Mouse (Mus musculus): ENCODE data around the gene Ppm1e. TPM values are rescaled to one million over a fixed set of nuclear protein-coding genes. Genes with fewer than 3 reads are reported as not detected.

Ppm1e gene
- polyA plus RNA-seq, 1 experiment from 2014 or later: 2.1 TPM

- peak; percentile 71; the same call in 1 of the 2 replicates for ATAC-seq (ENCODE audit: low FRiP score, low read depth)
- 20% methylated on average over 4 of the region's 4 CpGs for WGBS
- no peaks in the 10 kb centered on the region for H3K36me3 ChIP-seq
Observed at GRCm38 (mm10) chr11:87246107-87246651, 112.6 kb downstream of the Ppm1e start.

GRCm38 (mm10) chr11:87245171-87245840 lies 113.5 kb downstream of the Ppm1e start:
- Histone ChIP-seq H3K4me3 (no peak overlapping the region), H3K9me3 (no peaks in the 10 kb centered on the region), H3K9ac (no peak overlapping the region), H3K4me2 (replicated peaks) (no peak overlapping the region), H3K27me3 (peaks cover 56% of the 10 kb centered on the region), H3K36me3 (no peaks in the 10 kb centered on the region), H3K4me1 (peaks cover 29% of the 10 kb centered on the region), H3K27ac (no peak overlapping the region)
- 69% methylated on average over 9 of the region's 9 CpGs for WGBS
- no peak for ATAC-seq (ENCODE audit: low FRiP score, low read depth)

More at GRCm38 (mm10) chr11:87246107-87246651, 112.6 kb downstream of the Ppm1e start:
- Histone ChIP-seq H3K9ac (no peak overlapping the region), H3K9me3 (no peaks in the 10 kb centered on the region), H3K27ac (no peak overlapping the region), H3K4me3 (no peak overlapping the region), H3K27me3 (peaks cover 57% of the 10 kb centered on the region), H3K4me2 (replicated peaks) (no peak overlapping the region), H3K4me1 (peaks cover 29% of the 10 kb centered on the region)

GRCm38 (mm10) chr11:87241256-87241655 lies 117.6 kb downstream of the Ppm1e start:
- H3K9ac ChIP-seq: no peak overlapping the region
- ATAC-seq (ENCODE audit: low FRiP score, low read depth): no peak
- H3K27me3 ChIP-seq: peaks cover 34% of the 10 kb centered on the region
- H3K9me3 ChIP-seq: no peaks in the 10 kb centered on the region
- peaks cover 4% of the 10 kb centered on the region; the same call in 1 of the 2 replicates for H3K36me3 ChIP-seq
- H3K27ac ChIP-seq: no peak overlapping the region
- no peak overlapping the region for H3K4me3 ChIP-seq
- 69% methylated on average over 7 of the region's 7 CpGs for WGBS
- H3K4me1 ChIP-seq: peaks cover 12% of the 10 kb centered on the region
- H3K4me2 ChIP-seq (replicated peaks): no peak overlapping the region

GRCm38 (mm10) chr11:87240833-87241215 lies 118.0 kb downstream of the Ppm1e start:
- H3K9ac ChIP-seq: no peak overlapping the region
- 84% methylated on average over 4 of the region's 4 CpGs for WGBS
- H3K36me3 ChIP-seq: peaks cover 4% of the 10 kb centered on the region; the same call in 1 of the 2 replicates
- no peak overlapping the region for H3K4me2 ChIP-seq (replicated peaks)
- no peak for ATAC-seq (ENCODE audit: low FRiP score, low read depth)
- peaks cover 8% of the 10 kb centered on the region for H3K4me1 ChIP-seq
- H3K9me3 ChIP-seq: no peaks in the 10 kb centered on the region
- H3K27me3 ChIP-seq: peaks cover 34% of the 10 kb centered on the region
- H3K27ac ChIP-seq: no peak overlapping the region
- no peak overlapping the region for H3K4me3 ChIP-seq

GRCm38 (mm10) chr11:87240141-87240832 lies 118.5 kb downstream of the Ppm1e start:
- Histone ChIP-seq H3K4me2 (replicated peaks) (no peak overlapping the region), H3K27ac (no peak overlapping the region), H3K9ac (no peak overlapping the region), H3K4me3 (no peak overlapping the region), H3K9me3 (no peaks in the 10 kb centered on the region), H3K36me3 (peaks cover 4% of the 10 kb centered on the region; the same call in 1 of the 2 replicates), H3K4me1 (peaks cover 3% of the 10 kb centered on the region), H3K27me3 (peaks cover 31% of the 10 kb centered on the region)
- ATAC-seq (ENCODE audit: low FRiP score, low read depth): no peak
- 91% methylated on average over 15 of the region's 15 CpGs for WGBS

- Histone ChIP-seq H3K4me3 (no peak overlapping the region), H3K4me1 (no peaks in the 10 kb centered on the region), H3K36me3 (peaks cover 11% of the 10 kb centered on the region; the same call in 1 of the 2 replicates), H3K4me2 (replicated peaks) (no peak overlapping the region), H3K9me3 (no peaks in the 10 kb centered on the region), H3K27ac (no peak overlapping the region), H3K27me3 (peaks cover 21% of the 10 kb centered on the region), H3K9ac (no peak overlapping the region)
- no peak for ATAC-seq (ENCODE audit: low FRiP score, low read depth)
- WGBS: 87% methylated on average over 7 of the region's 7 CpGs
Observed at GRCm38 (mm10) chr11:87238891-87239530, 119.8 kb downstream of the Ppm1e start.

- peaks cover 22% of the 10 kb centered on the region for H3K36me3 ChIP-seq
- H3K4me2 ChIP-seq (replicated peaks): no peak overlapping the region
- ATAC-seq (ENCODE audit: low FRiP score, low read depth): no peak
- H3K27me3 ChIP-seq: peaks cover 10% of the 10 kb centered on the region; the same call in 1 of the 2 replicates
- H3K4me1 ChIP-seq: no peaks in the 10 kb centered on the region
- no peak overlapping the region for H3K4me3 ChIP-seq
- H3K9ac ChIP-seq: no peak overlapping the region
- no peaks in the 10 kb centered on the region for H3K9me3 ChIP-seq
- no peak overlapping the region for H3K27ac ChIP-seq
- WGBS: 76% methylated on average over 5 of the region's 5 CpGs
Observed at GRCm38 (mm10) chr11:87235486-87235872, 123.3 kb downstream of the Ppm1e start.

GRCm38 (mm10) chr11:87234743-87235485 lies 123.9 kb downstream of the Ppm1e start:
- Histone ChIP-seq H3K9me3 (no peaks in the 10 kb centered on the region), H3K4me1 (no peaks in the 10 kb centered on the region), H3K27ac (no peak overlapping the region), H3K36me3 (peaks cover 22% of the 10 kb centered on the region), H3K4me3 (no peak overlapping the region), H3K9ac (no peak overlapping the region), H3K4me2 (replicated peaks) (no peak overlapping the region), H3K27me3 (peaks cover 5% of the 10 kb centered on the region; the same call in 1 of the 2 replicates)
- ATAC-seq (ENCODE audit: low FRiP score, low read depth): no peak
- 86% methylated on average over 12 of the region's 12 CpGs for WGBS

GRCm38 (mm10) chr11:87233377-87233776 lies 125.4 kb downstream of the Ppm1e start:
- H3K36me3 ChIP-seq: peaks cover 17% of the 10 kb centered on the region
- H3K9me3 ChIP-seq: no peaks in the 10 kb centered on the region
- ATAC-seq (ENCODE audit: low FRiP score, low read depth): no peak
- 88% methylated on average over 5 of the region's 5 CpGs for WGBS
- H3K9ac ChIP-seq: no peak overlapping the region
- no peak overlapping the region for H3K4me3 ChIP-seq
- H3K27me3 ChIP-seq: no peaks in the 10 kb centered on the region
- H3K27ac ChIP-seq: no peak overlapping the region
- no peaks in the 10 kb centered on the region for H3K4me1 ChIP-seq
- no peak overlapping the region for H3K4me2 ChIP-seq (replicated peaks)

GRCm38 (mm10) chr11:87227056-87227455 lies 131.8 kb downstream of the Ppm1e start:
- Histone ChIP-seq H3K9ac (no peak overlapping the region), H3K4me1 (no peaks in the 10 kb centered on the region), H3K9me3 (no peaks in the 10 kb centered on the region), H3K4me2 (replicated peaks) (no peak overlapping the region), H3K27me3 (no peaks in the 10 kb centered on the region), H3K4me3 (no peak overlapping the region), H3K36me3 (peaks cover 14% of the 10 kb centered on the region), H3K27ac (no peak overlapping the region)
- 88% methylated on average over 5 of the region's 5 CpGs for WGBS
- no peak for ATAC-seq (ENCODE audit: low FRiP score, low read depth)

- Histone ChIP-seq H3K4me2 (replicated peaks) (no peak overlapping the region), H3K27ac (no peak overlapping the region), H3K4me3 (no peak overlapping the region), H3K9ac (no peak overlapping the region), H3K9me3 (no peaks in the 10 kb centered on the region), H3K36me3 (peaks cover 14% of the 10 kb centered on the region; the same call in 1 of the 2 replicates), H3K4me1 (no peaks in the 10 kb centered on the region), H3K27me3 (no peaks in the 10 kb centered on the region)
- ATAC-seq (ENCODE audit: low FRiP score, low read depth): no peak
- WGBS: 85% methylated on average over 3 of the region's 3 CpGs
Observed at GRCm38 (mm10) chr11:87222686-87223085, 136.1 kb downstream of the Ppm1e start.

Measured in limb, embryonic 13.5 days (tissue).